Mouse (Mus musculus) spleen, adult 2 months (tissue): ENCODE results near the gene Ldhal6b.

Source experiments
- CTCF ChIP-seq: fragments of 200-500 bp; IDR thresholded peaks from 2 replicates; pipeline ENCODE4 v1.5.1; 2011; ENCODE audit warnings: mild to moderate bottlenecking, inconsistent platforms; ENCODE audit not compliant: insufficient read depth, insufficient read length, insufficient replicate concordance; ENCODE audit errors: extremely low read depth
- POLR2A ChIP-seq: fragments of 200-500 bp; IDR thresholded peaks from 2 replicates; pipeline ENCODE4 v1.6.1; 2011; ENCODE audit warnings: low read depth, low read length, inconsistent platforms

DNA sequence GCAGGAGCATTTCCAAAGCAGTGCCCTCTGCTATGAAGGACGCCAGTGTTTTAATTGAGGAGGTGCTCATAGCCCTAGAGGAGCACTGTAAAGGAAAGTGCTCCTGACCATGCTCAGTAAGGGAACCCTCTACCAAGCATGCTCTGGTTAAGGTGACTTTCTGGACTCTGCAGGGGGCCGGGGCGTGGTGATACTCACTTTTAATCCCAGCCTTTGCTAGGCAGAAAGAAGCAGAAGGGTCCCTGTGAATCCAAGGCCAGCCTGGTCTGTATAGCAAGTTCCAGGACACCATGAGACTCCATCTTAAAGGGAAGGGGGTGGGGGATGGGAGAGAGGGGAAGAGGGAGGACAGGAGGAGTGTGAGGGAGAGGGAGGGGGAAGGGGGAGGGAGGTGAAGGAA, 30.2 kb downstream of the Ldhal6b start:
- no peak for TF ChIP-seq POLR2A
- no peak for TF ChIP-seq CTCF
